Mouse (Mus musculus): ENCODE data around the gene Uso1.

GRCm38 (mm10) chr5:92137239-92138046 is at the start of gene Uso1:
- TF ChIP-seq CTCF (IDR thresholded peaks at IDR 0.05; ENCODE audit: low read depth) (no peak), EP300 (IDR thresholded peaks at IDR 0.05; ENCODE audit: low read depth) (no peak)
